Mouse (Mus musculus) MN1 (cell line): Measurements from ENCODE around the gene Gse1.

Experiments
- DNase-seq: peaks from one replicate; pipeline ENCODE4 v3.0.0-alpha.2; 2016; ENCODE audit warnings: low spot score

Gse1 gene

DNA sequence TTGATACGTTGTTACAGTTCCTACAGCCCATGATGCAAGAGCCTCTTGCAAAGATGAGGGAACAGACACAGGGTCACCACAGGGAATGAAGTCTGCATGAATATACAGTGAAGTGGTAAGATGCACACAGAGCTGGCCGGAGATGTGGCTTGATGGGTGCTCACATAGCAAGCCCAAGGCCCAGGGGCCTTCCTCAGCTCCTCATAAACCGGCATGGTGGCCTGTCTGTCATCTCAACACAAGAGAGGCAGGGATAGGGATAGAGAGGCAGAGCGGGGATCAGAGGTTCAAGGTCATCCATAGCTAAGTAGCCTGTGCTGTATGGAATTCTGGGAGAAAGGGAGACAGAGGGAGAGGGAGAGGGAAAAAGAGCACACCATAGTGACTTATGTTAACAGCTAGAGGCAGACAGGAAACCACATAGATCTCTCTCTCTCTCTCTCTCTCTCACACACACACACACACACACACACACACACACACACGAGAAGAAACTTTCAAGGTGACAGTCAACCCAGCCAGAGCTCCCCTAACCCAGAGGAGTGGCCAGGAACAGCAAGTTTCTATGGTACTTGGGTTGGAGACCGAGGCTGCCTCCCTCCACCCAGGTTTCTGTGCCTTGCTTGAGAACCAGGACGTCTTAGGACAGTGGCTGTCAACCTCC, 175.5 kb downstream of the Gse1 start:
- no peak for DNase-seq

GRCm38 (mm10) chr8:120404609-120405036, 176.4 kb downstream of the Gse1 start:
- peak; percentile 66 for DNase-seq

- DNase-seq: no peak
Measured at GRCm38 (mm10) chr8:120406008-120406632, 177.9 kb downstream of the Gse1 start.

DNA sequence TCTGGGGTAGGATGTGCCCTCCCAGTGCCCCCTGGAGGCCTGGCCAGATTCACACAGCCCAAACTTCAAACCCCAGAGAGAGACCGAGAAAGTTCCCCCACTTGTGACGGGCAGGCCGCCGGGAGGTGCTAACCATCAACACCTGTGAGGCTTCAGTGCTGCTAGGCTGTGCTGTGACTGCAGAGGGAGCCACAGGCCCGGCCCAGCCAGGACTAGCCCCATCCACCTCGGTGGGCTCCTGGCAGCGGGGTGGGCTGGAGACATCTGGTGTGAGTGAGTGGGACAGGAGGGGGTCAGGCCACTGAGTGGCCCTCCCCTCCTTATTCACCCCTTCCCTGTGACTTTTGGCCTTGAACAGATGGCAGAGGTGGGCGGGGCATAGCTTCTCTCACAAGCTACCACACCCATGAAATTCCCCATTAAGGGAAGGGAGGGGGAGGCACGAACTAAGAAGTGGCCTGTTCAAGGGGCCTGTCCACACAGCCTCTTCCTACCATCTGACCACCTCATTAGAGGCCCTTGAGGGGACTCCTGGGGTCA, 179.5 kb downstream of the Gse1 start:
- peak; percentile 69 for DNase-seq

DNA sequence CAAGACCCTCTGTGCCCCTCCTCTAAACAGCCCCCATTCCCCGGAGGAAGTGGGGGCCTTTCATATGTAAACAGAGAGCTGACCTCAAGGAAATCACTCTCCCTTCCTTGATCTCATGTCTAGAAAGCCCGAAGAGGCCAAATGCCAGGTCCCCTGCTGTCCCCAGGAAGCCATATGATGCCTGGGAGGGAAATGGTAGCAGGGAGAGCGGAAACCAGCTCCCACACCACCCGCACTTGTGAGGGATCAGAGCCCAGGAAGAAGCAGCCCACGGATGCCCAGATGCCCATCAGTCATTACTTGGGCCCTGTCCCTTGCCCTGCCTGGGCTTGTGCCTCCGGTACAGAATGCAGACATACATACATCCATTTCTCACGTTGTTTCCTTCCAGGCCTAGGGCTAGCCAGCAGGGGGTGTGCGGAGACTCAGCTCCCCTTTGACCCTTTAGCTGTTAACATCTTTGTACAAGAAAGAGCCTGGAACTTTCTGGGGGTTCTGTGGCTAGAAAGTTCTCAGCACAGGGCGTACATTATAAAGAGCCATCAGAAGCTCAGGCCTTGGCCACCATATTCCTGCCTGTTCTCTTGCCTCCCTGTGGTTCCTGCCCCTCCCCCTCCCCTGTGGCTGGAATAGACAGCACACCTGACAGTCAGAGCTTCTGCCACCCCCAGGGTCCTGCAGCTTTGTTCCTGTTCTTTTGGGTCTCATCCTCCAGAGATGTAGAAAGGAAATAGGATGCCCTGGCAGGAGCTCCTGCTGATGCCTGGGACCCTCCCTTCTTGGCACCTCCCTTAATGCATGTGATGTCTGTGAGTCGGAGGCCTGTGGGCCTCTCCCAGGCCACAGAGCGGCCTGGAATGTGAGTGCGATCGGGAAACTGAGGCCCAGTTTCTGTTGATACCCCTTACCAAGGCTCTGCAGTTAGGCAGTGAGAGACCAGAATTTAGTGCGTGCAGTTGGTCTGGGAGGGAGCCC, 180.3 kb downstream of the Gse1 start:
- peak; percentile 50 for DNase-seq

GRCm38 (mm10) chr8:120409371-120410013, 181.2 kb downstream of the Gse1 start:
- no peak for DNase-seq

- DNase-seq: no peak
Measured at GRCm38 (mm10) chr8:120411059-120411458, 182.8 kb downstream of the Gse1 start.

- DNase-seq: no peak
Measured at GRCm38 (mm10) chr8:120411862-120412261, 183.6 kb downstream of the Gse1 start.

GRCm38 (mm10) chr8:120412357-120412756, 184.1 kb downstream of the Gse1 start:
- DNase-seq: no peak

DNA sequence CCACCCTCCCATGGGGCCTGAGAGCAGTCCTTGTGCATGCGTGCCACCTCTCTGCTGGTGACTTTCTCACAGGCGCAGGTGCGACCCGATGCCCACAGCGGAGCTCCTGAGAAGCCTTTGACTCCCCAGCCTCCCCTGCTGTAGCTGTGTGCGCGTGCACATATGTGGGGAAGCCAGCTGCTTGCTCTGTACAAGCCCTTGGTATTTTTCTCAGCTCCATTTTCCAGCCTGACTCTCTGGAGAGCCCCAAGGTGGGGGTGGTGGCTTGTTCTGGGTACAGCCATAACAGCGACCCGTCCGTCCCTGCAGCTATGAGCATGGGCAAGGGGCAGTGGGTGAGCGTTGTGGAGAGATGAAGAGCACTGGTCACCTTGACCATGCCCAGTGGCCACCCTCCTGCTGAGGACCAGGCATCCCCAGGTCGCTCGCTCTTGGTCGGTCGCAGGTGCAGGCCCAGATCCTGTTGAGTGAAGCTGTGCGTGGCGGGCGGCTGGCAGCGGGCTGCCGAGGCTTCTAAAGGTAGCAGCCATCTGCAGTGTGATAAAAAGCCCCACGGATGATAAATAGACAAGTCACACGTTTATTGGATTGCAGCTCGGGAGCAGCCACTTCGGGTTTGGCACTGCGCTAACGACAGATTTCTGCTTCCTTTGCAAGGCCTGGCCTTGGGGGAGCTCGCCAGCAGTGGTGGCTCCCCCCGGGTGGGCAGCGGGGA, 184.8 kb downstream of the Gse1 start:
- DNase-seq: no peak

DNA sequence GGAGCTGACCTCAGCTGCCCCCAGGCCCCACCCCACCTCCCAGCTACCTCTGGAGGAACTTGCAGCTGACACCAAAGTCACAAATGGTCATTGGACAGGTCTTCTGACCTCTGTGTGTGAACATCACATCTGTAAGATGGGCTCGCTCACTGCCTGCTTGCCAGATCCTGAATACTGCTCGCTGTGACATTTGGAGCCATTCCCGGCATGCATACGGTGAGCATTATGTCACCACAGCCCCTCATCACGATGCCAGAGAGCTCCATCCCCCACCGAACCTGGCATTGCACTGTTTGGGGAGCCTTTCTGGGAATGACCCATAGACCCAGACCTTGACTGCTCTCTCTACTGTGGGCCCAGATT, 185.4 kb downstream of the Gse1 start:
- no peak for DNase-seq

- no peak for DNase-seq
Measured at GRCm38 (mm10) chr8:120414216-120414615, 186.0 kb downstream of the Gse1 start.

DNA sequence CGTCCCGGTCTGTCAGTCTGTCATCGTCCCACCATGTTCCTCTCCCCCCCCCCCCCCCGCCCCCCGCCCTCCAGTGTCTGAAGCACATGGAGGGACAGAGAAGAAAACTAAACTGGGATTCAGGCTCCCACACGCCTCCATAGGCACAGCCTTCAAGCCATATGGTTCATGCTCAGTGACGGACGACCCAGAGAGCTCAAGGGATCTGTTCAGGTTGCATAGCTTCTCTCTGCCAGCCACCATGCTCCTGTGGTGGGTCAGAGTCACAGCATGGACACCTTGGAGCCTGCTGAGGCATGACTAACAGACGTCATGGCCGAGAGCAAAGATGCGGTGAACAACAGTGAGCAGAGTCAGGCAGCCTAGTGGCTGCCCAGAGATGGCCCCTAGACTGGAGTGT, 187.2 kb downstream of the Gse1 start:
- DNase-seq: no peak

DNA sequence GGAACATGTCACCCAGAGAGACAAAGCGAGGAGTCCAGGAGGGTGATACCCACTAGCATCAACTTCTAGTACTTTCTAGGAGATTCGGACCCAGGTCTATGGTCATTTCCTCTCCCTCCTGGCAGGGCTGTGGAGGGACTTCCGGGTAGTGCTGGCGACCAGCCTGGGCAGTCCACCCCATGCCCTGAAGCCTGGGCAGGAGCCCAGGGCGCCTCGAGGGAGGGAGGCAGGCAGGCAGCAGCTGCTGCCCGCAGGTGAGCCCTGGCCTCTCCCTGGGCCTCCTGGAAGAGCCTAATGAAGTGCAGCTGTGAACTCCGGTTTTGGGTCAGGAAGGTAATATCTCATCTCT, 187.9 kb downstream of the Gse1 start:
- DNase-seq: no peak

DNA sequence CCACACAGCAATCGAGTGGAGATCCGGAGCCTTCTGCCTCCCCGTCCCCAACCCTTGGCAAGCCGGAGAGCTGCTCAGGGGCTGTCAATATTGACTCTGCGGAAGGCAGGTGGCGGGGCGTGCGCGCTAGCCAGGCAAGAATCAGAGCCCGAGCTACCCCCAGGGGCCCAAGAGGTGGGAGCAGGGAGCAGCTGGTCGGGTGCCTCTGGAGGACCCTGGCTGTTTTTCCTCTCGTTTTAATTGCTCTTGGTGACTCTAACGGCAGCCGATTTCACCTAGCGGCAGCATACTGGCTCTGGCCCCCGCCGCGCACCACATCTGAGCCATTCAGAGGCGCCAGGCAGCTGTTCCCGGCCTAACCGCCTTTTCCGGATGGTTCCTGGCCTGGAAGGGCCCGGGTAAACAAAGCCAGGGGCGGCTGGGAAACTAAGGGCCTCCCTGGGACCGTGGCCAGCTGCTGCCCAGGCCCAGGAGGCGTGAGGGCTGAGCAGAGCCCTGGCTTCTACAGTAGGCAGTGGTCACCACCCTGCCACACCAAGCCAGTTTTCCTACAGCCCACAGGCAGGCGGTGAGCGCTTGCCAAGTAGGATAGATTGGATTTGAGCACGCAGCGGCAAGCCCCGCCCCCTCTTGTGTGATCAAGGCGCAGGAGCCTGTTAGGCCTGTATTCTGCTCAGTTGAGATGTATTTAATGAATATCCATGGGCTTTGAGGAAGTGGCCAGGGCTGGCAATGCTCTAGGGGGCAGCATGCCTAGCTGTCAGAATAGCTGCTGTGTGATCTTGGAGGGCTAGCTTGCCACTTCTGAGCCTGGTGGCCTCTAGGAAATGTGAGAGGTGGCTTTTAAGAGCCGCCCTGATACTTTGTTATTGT, 188.5 kb downstream of the Gse1 start:
- DNase-seq: peak; percentile 98

- DNase-seq: no peak
Measured at GRCm38 (mm10) chr8:120418188-120418587, 189.9 kb downstream of the Gse1 start.

GRCm38 (mm10) chr8:120419675-120420074, 191.4 kb downstream of the Gse1 start:
- DNase-seq: no peak

- DNase-seq: no peak
Measured at GRCm38 (mm10) chr8:120420226-120420625, 192.0 kb downstream of the Gse1 start.

GRCm38 (mm10) chr8:120421638-120422037, 193.4 kb downstream of the Gse1 start:
- peak; percentile 83 for DNase-seq

GRCm38 (mm10) chr8:120422236-120422635, 194.0 kb downstream of the Gse1 start:
- no peak for DNase-seq
